10 mouse cellular contexts compared by ENCODE assay signal in genomic region chr7:101452669-101453068, GRCm38 (mm10). TPM values are rescaled to one million over a fixed set of nuclear protein-coding genes. Genes with fewer than 3 reads are reported as not detected.
A peak's percentile ranks its signal among the peaks of the same experiment; 100 is the strongest.
DNase-seq lines count a peak whose midpoint lies in the region; ATAC-seq and TF ChIP-seq lines count a peak whose summit lies in the region.
"Had no signal": no experiment of that assay in that cellular context is flagged by ENCODE, and none has a peak within 500 bp of the region (broad histone marks: within the 10 kb centered on the region; RNA-seq: fewer than 3 reads in every experiment).

No protein-coding gene starts in this region.

- H3K27ac ChIP-seq in kidney, adult 2 months (ENCODE audit: insufficient read depth, low read depth, low read length) = peak overlapping the region; percentile 67; the same call in 1 of the 2 replicates
- no peak overlapping the region for H3K27ac ChIP-seq in forebrain, embryonic 15.5 days (replicated peaks)
- no peak overlapping the region for H3K27ac ChIP-seq in liver, embryonic 16.5 days (ENCODE audit: low read length)

- H3K9ac ChIP-seq in forebrain, embryonic 15.5 days (replicated peaks) = no peak overlapping the region
- no peak overlapping the region for H3K9ac ChIP-seq in liver, embryonic 16.5 days (ENCODE audit: low read depth, low read length)

- TF ChIP-seq CTCF in kidney, adult 2 months (conservative IDR thresholded peaks at IDR 0.05; ENCODE audit: insufficient read depth, insufficient read length, low read depth, low read length) = no peak

- no peaks in the 10 kb centered on the region for H3K27me3 ChIP-seq in kidney, adult 2 months (replicated peaks; ENCODE audit: control insufficient read depth, insufficient read depth, low read length)
- H3K27me3 ChIP-seq in forebrain, embryonic 15.5 days = peaks cover 14% of the 10 kb centered on the region; the same call in 1 of the 2 replicates
- peaks cover 22% of the 10 kb centered on the region for H3K27me3 ChIP-seq in liver, embryonic 16.5 days (ENCODE audit: control insufficient read depth, insufficient read depth, low read depth, low read length)

- H3K4me1 ChIP-seq in kidney, adult 2 months (ENCODE audit: control insufficient read depth, insufficient read depth, low read length) = no peaks in the 10 kb centered on the region
- H3K4me1 ChIP-seq in forebrain, embryonic 15.5 days = peaks cover 25% of the 10 kb centered on the region
- H3K4me1 ChIP-seq in liver, embryonic 16.5 days (ENCODE audit: control insufficient read depth, low read depth, low read length) = peaks cover 4% of the 10 kb centered on the region; the same call in 1 of the 2 replicates

- H3K4me2 ChIP-seq in forebrain, embryonic 15.5 days (replicated peaks) = peak overlapping the region; percentile 98
- H3K4me2 ChIP-seq in liver, embryonic 16.5 days (ENCODE audit: low read depth, low read length) = no peak overlapping the region

- WGBS in kidney, adult 2 months = 75% methylated on average over 3 of the region's 3 CpGs
- WGBS in forebrain, embryonic 15.5 days = 90% methylated on average over 3 of the region's 3 CpGs
- WGBS in liver, embryonic 16.5 days (ENCODE audit: insufficient replicate concordance) = 65% methylated on average over 3 of the region's 3 CpGs

- no peak for DNase-seq in kidney, adult 2 months
- no peak for DNase-seq in kidney, adult 11 months
- peak; percentile 40 for DNase-seq in brain, adult 2 months (ENCODE audit: low read depth, low spot score)
- no peak for DNase-seq in adrenal gland, adult 2 months
- DNase-seq in spleen, postnatal 36 days (ENCODE audit: low spot score in 2 of 2) = no peak
- DNase-seq in layer of hippocampus, postnatal 10 days (ENCODE audit: low spot score in 2 of 2) = no peak
- DNase-seq: gastrocnemius, postnatal 25 days had no signal

- peak overlapping the region; percentile 36 for H3K4me3 ChIP-seq in kidney, adult 2 months (ENCODE audit: insufficient read depth, low read depth, low read length)
- H3K4me3 ChIP-seq in forebrain, embryonic 15.5 days = peak overlapping the region; percentile 54
- H3K4me3 ChIP-seq in liver, embryonic 16.5 days (ENCODE audit: low read depth, low read length) = peak overlapping the region; percentile 62

- no peak for ATAC-seq in forebrain, embryonic 15.5 days (replicated peaks)
- no peak for ATAC-seq in liver, embryonic 16.5 days (ENCODE audit: low read depth)

- H3K9me3 ChIP-seq in forebrain, embryonic 15.5 days = no peaks in the 10 kb centered on the region
- H3K9me3 ChIP-seq in liver, embryonic 16.5 days (replicated peaks; ENCODE audit: control insufficient read depth, low read length) = no peaks in the 10 kb centered on the region

- TF ChIP-seq POLR2A in kidney, adult 2 months (IDR thresholded peaks at IDR 0.05; ENCODE audit: low read depth, low read length) = no peak

- no peaks in the 10 kb centered on the region for H3K36me3 ChIP-seq in kidney, adult 2 months (ENCODE audit: control insufficient read depth, insufficient read depth, low read length)
- no peaks in the 10 kb centered on the region for H3K36me3 ChIP-seq in forebrain, embryonic 15.5 days
- no peaks in the 10 kb centered on the region for H3K36me3 ChIP-seq in liver, embryonic 16.5 days (ENCODE audit: control insufficient read depth, insufficient read depth)

RNA-seq across cellular contexts. Expression of gene Pde2a, which starts 31.2 kb away (rescaled TPM):
- 26.9 and 28.6 TPM in 2 replicates for polyA plus RNA-seq in kidney, adult 2 months (2012; rRNA removed)
- 42.5 and 46.4 TPM in 2 replicates for polyA plus RNA-seq in forebrain, embryonic 15.5 days (2015; fragmentation: Nextera tagmentation; extraction: Ambion mirVana)
- 14.3 and 14.6 TPM in 2 replicates for polyA plus RNA-seq in liver, embryonic 16.5 days (2015; fragmentation: Nextera tagmentation; extraction: Ambion mirVana)
- 100 to 1,000 TPM; 161 to 223 TPM for total RNA-seq in adrenal gland, adult 2 months (2021)
- 142 and 199 TPM in 2 replicates for polyA plus RNA-seq in adrenal gland, adult 2 months (2012; rRNA removed)
- 100 to 1,000 TPM; 197 to 215 TPM for total RNA-seq in layer of hippocampus, postnatal 10 days (2021)

RNA-seq across cellular contexts. Expression of gene Gm45837, which starts 42.0 kb away (rescaled TPM):
- polyA plus RNA-seq in kidney, adult 2 months (2012; rRNA removed) = not detected in 2 replicates
- 0.87 TPM in 1 of 2 replicates, not detected in the other for polyA plus RNA-seq in forebrain, embryonic 15.5 days (2015; fragmentation: Nextera tagmentation; extraction: Ambion mirVana)
- polyA plus RNA-seq in liver, embryonic 16.5 days (2015; fragmentation: Nextera tagmentation; extraction: Ambion mirVana) = 4.0 TPM in 1 of 2 replicates, not detected in the other
- not detected for total RNA-seq in adrenal gland, adult 2 months (2021)
- 0.29 and 0.93 TPM in 2 replicates for polyA plus RNA-seq in adrenal gland, adult 2 months (2012; rRNA removed)
- 1 to 10 TPM in 1 of 2 experiments, not detected in 1; 1.7 TPM for total RNA-seq in layer of hippocampus, postnatal 10 days (2021)
- total RNA-seq: layer of hippocampus, postnatal 25 days had no signal
